Mouse (Mus musculus) duodenum, adult 2 months (tissue): ENCODE results near the gene Ms4a7. TPM values are rescaled to one million over a fixed set of nuclear protein-coding genes. Genes with fewer than 3 reads are reported as not detected.

Experiments
- polyA plus RNA-seq: library from polyadenylated mRNA; depleted of rRNA; stranded (reverse); fragments of >200 nt; gene quantifications from 2 replicates; pipeline ENCODE4 v1.2.3, GENCODE M21; 2012; ENCODE audit warnings: low replicate concordance; rRNA removed

The Ms4a7 gene
- 0.34 and 0.76 TPM in 2 replicates for polyA plus RNA-seq

GRCm38 (mm10) chr19:11335932-11336331, at the start of gene Ms4a7:
Ms4a7 (minus strand) TSS chr19:11336146.

GRCm38 (mm10) chr19:11375273-11375672, 39.3 kb upstream of the Ms4a7 start, which contains the start of gene Ms4a4a:
Ms4a4a (plus strand) TSS chr19:11375523.

GRCm38 (mm10) chr19:11314354-11314753, 21.6 kb downstream of the Ms4a7 start, which contains the start of gene Ms4a14:
Ms4a14 (minus strand) TSS chr19:11314454.

GRCm38 (mm10) chr19:11283773-11284172, 52.2 kb downstream of the Ms4a7 start, which contains the start of gene Ms4a5:
Ms4a5 (minus strand) TSS chr19:11283873.

Other genes starting within 250 kb of the Ms4a7 start
- gene 1700017D01Rik, start 205.3 kb downstream of the Ms4a7 start, polyA plus RNA-seq, result not detected in 2 replicates
- gene 1700025F22Rik, start 170.8 kb downstream of the Ms4a7 start, polyA plus RNA-seq, result not detected in 2 replicates
- gene Ms4a13, start 139.4 kb downstream of the Ms4a7 start, polyA plus RNA-seq, result not detected in 2 replicates
- 6.5 and 10.0 TPM in 2 replicates for gene Ms4a12, start 103.7 kb downstream of the Ms4a7 start, polyA plus RNA-seq
- gene Ms4a1, start 69.9 kb downstream of the Ms4a7 start, polyA plus RNA-seq, result 0.12 TPM in 1 of 2 replicates, not detected in the other
- gene Ms4a5, start 52.3 kb downstream of the Ms4a7 start, polyA plus RNA-seq, result not detected in 2 replicates
- 0.14 TPM in 1 of 2 replicates, not detected in the other for gene Ms4a14, start 21.7 kb downstream of the Ms4a7 start, polyA plus RNA-seq
- 0.51 TPM in 1 of 2 replicates, not detected in the other for gene Ms4a4a, start 39.4 kb upstream of the Ms4a7 start, polyA plus RNA-seq
- gene Ms4a4c, start 68.6 kb upstream of the Ms4a7 start, polyA plus RNA-seq, result 0.05 TPM in 1 of 2 replicates, not detected in the other
- 0.87 and 1.2 TPM in 2 replicates for gene Ms4a4b, start 107.4 kb upstream of the Ms4a7 start, polyA plus RNA-seq
- gene Ms4a6c, start 133.2 kb upstream of the Ms4a7 start, polyA plus RNA-seq, result 0.33 and 0.56 TPM in 2 replicates
- gene Gm8369, start 149.8 kb upstream of the Ms4a7 start, polyA plus RNA-seq, result 0.21 TPM in 1 of 2 replicates, not detected in the other
- 0.58 and 1.4 TPM in 2 replicates for gene Ms4a6b, start 180.4 kb upstream of the Ms4a7 start, polyA plus RNA-seq
- gene Ms4a4d, start 200.7 kb upstream of the Ms4a7 start, polyA plus RNA-seq, result 5.7 and 15.9 TPM in 2 replicates